Mouse (Mus musculus) limb, embryonic 14.5 days (tissue): ENCODE measurements around the gene Prr14. TPM values are rescaled to one million over a fixed set of nuclear protein-coding genes. Genes with fewer than 3 reads are reported as not detected.
"Not testable (repeated sequence)": the region's sequence is repeated elsewhere in the genome, so short reads cannot be mapped to it uniquely, and the experiment has no call there.

ENCODE experiments used
- ATAC-seq: fragments of 200-750 bp; cut with Nextera tagmentation; 2 replicates; pipeline ENCODE4 v1.8.0; 2017; ENCODE audit warnings: low read depth, moderate number of reproducible peaks, moderate TSS enrichment; ENCODE audit not compliant: low FRiP score
- DNase-seq: peaks from one replicate; pipeline ENCODE4 v3.0.0-alpha.2; 2015; ENCODE audit warnings: low spot score
- H3K27ac ChIP-seq: fragments of 300-500 bp; sonication (generic); replicated peaks from 2 replicates; pipeline ENCODE4 v1.5.1; 2014; ENCODE audit warnings: low read depth, mild to moderate bottlenecking, low read length, moderate library complexity, mixed read lengths
- H3K27me3 ChIP-seq: fragments of 300-500 bp; sonication (generic); 2 replicates; pipeline ENCODE4 v1.6.1; 2014; ENCODE audit warnings: low read length, mixed read lengths; ENCODE audit not compliant: control insufficient read depth, insufficient read depth
- H3K36me3 ChIP-seq: fragments of 300-500 bp; sonication (generic); 2 replicates; pipeline ENCODE4 v1.6.1; 2014; ENCODE audit warnings: mild to moderate bottlenecking, low read length, moderate library complexity, mixed read lengths; ENCODE audit not compliant: control insufficient read depth, insufficient read depth
- H3K4me1 ChIP-seq: fragments of 300-500 bp; sonication (generic); 2 replicates; pipeline ENCODE4 v1.6.1; 2014; ENCODE audit warnings: antibody characterized with exemption, low read length, mixed read lengths; ENCODE audit not compliant: control insufficient read depth, insufficient read depth
- H3K4me2 ChIP-seq: fragments of 300-500 bp; sonication (generic); replicated peaks from 2 replicates; pipeline ENCODE4 v1.6.1; 2014; ENCODE audit warnings: low read depth, mild to moderate bottlenecking, low read length, moderate library complexity; ENCODE audit not compliant: severe bottlenecking
- H3K4me3 ChIP-seq: fragments of 300-500 bp; sonication (generic); replicated peaks from 2 replicates; pipeline ENCODE4 v1.5.1; 2014; ENCODE audit warnings: low read length
- H3K9ac ChIP-seq: fragments of 300-500 bp; sonication (generic); 2 replicates; pipeline ENCODE4 v1.6.1; 2014; ENCODE audit warnings: mild to moderate bottlenecking, low read depth, low read length, moderate library complexity; ENCODE audit not compliant: severe bottlenecking
- H3K9me3 ChIP-seq: fragments of 300-500 bp; sonication (generic); 2 replicates; pipeline ENCODE4 v1.6.1; 2016; ENCODE audit warnings: low read length; ENCODE audit not compliant: control insufficient read depth
- POLR2A ChIP-seq: fragments of 200-500 bp; IDR thresholded peaks from 2 replicates; pipeline ENCODE4 v1.8.0; 2012; ENCODE audit warnings: inconsistent platforms, mild to moderate bottlenecking, moderate library complexity, borderline replicate concordance; ENCODE audit not compliant: insufficient read depth, insufficient read length; ENCODE audit errors: extremely low read depth
- WGBS: fragments of 180-500 bp; shearing (Covaris S2); extraction: QIAGEN DNeasy Blood & Tissue Kit; methylation state at CpG from one replicate; pipeline ENCODE4 v1.1.7; 2014; 5-methylcytosine and 5-hydroxymethylcytosine counted together
- polyA plus RNA-seq, 2 experiments: library from polyadenylated mRNA; depleted of rRNA in 1 of 2; stranded (reverse) in 1 of 2; unstranded in 1 of 2; fragments of >200 nt; fragmentation: Nextera tagmentation in 1 of 2; extraction: Ambion mirVana in 1 of 2; gene quantifications; 2 replicates each; pipeline versions ENCODE4 v1.2.1 to v1.2.3; 2012 to 2014

Prr14 gene
- polyA plus RNA-seq (2012; rRNA removed) (65.8 and 86.0 TPM in 2 replicates), polyA plus RNA-seq (2014; fragmentation: Nextera tagmentation; extraction: Ambion mirVana) (43.7 and 49.7 TPM in 2 replicates)

DNA sequence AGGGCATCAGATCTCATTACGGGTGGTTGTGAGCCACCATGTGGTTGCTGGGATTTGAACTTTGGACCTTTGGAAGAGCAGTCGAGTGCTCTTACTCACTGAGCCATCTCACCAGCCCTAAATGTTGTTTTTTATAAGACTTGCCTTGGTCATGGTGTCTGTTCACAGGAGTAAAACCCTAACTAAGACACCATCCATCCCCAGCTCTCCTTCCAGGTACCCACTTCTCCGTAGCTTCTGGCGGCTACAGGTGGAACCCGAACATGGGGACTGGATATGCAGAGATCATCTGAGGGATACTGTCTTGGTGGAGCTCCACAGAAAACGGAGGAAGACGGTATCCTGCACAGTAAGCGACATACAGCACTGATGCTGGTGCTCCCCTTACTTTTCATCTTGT, at the start of gene Prr14:
TSS of gene Prr14 (plus strand) at position 301 of the 400 bp plus-strand sequence.
- not testable (repeated sequence) for H3K27me3 ChIP-seq, H3K4me2 ChIP-seq, ATAC-seq, H3K27ac ChIP-seq, H3K4me3 ChIP-seq, DNase-seq, H3K4me1 ChIP-seq, H3K9me3 ChIP-seq, H3K9ac ChIP-seq
- WGBS, result 95% methylated on average over 7 of the region's 8 CpGs
- H3K36me3 ChIP-seq, result peaks cover 57% of the 10 kb centered on the region

DNA sequence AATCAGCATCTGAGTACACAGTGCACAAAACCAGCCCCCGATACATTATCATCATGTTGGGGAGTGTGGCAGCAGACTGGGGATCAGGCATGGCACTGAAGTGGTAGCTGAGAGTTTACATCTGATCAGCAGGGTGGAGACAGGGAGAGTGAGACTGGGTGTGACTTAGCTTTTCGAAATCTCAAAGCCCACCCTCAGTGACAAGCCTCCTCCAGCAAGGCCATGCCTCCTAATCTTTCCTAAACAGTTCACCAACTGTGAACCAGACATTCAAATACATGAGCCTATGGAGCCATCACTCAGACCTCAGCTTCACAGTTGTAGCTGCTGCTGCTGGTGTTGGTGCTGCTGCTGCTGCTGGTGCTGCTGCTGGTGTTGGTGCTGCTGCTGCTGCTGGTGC, 48.0 kb upstream of the Prr14 start:
- whole genome bisulfite sequencing, result 88% methylated on average over 2 of the region's 2 CpGs
- Histone ChIP-seq H3K4me2 (no peak overlapping the region), H3K9ac (no peak overlapping the region), H3K36me3 (no peaks in the 10 kb centered on the region), H3K4me1 (0 out of 2 replicates have a peak, but pooled peaks cover 2% of the 10 kb centered on the region), H3K9me3 (no peaks in the 10 kb centered on the region), H3K27me3 (no peaks in the 10 kb centered on the region), H3K4me3 (no peak overlapping the region), H3K27ac (no peak overlapping the region)
- no peak for TF ChIP-seq POLR2A
- ATAC-seq, result no peak
- no peak for DNase-seq

DNA sequence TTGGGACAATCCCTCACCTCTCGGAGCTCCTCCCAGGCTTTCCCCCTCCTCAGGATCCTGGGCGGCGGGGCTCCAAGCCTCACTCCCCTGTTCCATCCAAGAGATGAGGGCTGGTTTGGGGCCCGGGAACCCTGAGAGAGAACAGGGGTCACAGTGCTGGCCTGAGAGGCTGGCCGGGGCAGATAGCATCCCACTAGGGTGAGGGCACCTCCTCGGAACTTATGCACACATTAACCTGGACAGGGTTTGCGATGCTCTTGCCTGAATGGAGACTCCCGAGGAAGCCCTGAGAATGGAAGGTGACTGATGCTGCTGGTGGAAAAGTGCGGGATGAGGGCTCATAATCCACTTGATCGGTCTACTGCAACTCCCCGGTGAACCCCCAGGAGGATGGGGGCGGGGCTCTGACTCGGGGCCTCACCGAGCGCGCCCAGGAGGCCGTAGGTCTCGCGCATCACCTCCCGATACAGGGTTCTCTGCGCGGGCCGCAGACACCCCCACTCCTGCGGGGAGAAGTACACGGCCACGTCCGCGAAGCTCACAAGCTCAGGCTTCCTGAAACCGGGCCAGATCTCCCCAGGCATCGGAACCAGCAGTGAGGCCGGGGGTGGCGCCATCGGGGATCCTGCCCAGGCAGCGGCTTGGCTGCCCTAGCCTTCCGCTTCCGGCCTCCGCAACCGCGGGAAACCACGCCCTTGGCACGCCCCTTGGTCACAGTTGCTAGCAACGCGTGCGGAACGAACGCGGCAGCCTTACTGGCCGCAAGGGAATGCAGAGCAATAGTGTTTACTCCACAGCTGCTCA, 37.8 kb upstream of the Prr14 start, which contains the start of gene Zfp688:
TSS of gene Zfp688 (minus strand) at position 681 of the 804 bp plus-strand sequence.
- Histone ChIP-seq H3K27ac (peak within 1 kb of the TSS; percentile 67), H3K9ac (peak within 1 kb of the TSS; percentile 77), H3K36me3 (peaks cover 7% of the 10 kb centered on the region; the same call in 1 of the 2 replicates), H3K4me3 (peak within 1 kb of the TSS; percentile 72), H3K4me1 (peaks cover 5% of the 10 kb centered on the region; the same call in 1 of the 2 replicates), H3K9me3 (no peaks in the 10 kb centered on the region), H3K27me3 (no peaks in the 10 kb centered on the region), H3K4me2 (peak within 1 kb of the TSS; percentile 93)
- 1% methylated on average over 48 of the region's 48 CpGs for WGBS
- ATAC-seq (peak; percentile 96), DNase-seq (peak; percentile 93)
- peak; percentile 64; the same call in 1 of the 2 replicates for TF ChIP-seq POLR2A

DNA sequence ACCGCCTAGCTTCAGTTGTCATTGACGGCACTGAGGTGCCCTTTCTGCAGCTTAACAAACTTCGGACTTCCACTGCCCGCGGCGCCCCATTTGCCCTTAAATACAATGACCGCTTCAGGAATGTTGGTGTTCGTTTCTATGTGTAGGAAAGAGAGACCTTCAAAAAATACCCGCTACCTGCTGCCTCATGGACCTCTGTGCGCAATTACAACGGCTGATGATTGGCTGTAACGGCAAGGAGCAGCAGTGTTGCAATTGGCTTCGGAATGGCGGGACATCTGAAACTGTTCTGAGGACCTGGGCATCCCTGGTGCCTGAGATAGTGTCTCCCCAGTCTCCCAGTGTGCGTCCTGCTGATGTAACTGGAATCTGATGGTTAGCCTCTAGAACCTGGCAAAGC, 37.2 kb upstream of the Prr14 start:
- Histone ChIP-seq H3K4me1 (peaks cover 5% of the 10 kb centered on the region; the same call in 1 of the 2 replicates), H3K9ac (0 out of 2 replicates have a peak overlapping the region, but pooled peaks have one; percentile 32), H3K27ac (no peak overlapping the region), H3K9me3 (no peaks in the 10 kb centered on the region), H3K4me3 (peak overlapping the region; percentile 72), H3K27me3 (no peaks in the 10 kb centered on the region), H3K36me3 (peaks cover 7% of the 10 kb centered on the region; the same call in 1 of the 2 replicates), H3K4me2 (peak overlapping the region; percentile 93)
- ATAC-seq (peak; percentile 35; the same call in 1 of the 2 replicates), DNase-seq (no peak)
- no peak for TF ChIP-seq POLR2A
- WGBS, result 2% methylated on average over 15 of the region's 15 CpGs

DNA sequence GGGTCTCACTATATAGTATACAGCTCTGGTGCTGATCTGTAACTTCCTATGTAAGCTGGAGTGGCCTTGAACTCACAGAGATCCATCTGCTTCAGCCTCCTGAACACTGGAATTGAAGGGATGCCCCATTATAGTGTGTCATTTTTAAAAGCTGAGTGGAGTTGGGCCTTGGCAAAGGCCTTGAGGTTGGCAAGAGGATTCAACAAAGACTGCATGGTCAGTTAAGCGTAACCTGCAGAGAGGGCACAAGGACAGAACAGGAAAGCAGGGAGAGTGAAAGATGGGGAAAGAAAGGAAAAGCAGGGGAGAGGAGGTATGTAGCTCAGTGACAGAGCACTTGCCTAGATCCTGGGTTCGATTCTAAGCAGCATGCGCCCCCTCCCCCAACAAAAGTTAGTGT, 34.1 kb upstream of the Prr14 start:
- Histone ChIP-seq H3K27ac (no peak overlapping the region), H3K4me2 (no peak overlapping the region), H3K9ac (no peak overlapping the region), H3K9me3 (no peaks in the 10 kb centered on the region), H3K27me3 (no peaks in the 10 kb centered on the region), H3K4me1 (peaks cover 5% of the 10 kb centered on the region; the same call in 1 of the 2 replicates), H3K4me3 (no peak overlapping the region), H3K36me3 (no peaks in the 10 kb centered on the region)
- 87% methylated on average over 3 of the region's 3 CpGs for WGBS
- no peak for DNase-seq
- no peak for ATAC-seq
- no peak for TF ChIP-seq POLR2A
